Mouse (Mus musculus): ENCODE measurements at regions not wholly inside any gene's neighbourhood (a gene's known extent, or its start where the extent isn't known, plus 50 kb on each side); places are given as distances from the start of the nearest gene placed in this dataset.

DNA sequence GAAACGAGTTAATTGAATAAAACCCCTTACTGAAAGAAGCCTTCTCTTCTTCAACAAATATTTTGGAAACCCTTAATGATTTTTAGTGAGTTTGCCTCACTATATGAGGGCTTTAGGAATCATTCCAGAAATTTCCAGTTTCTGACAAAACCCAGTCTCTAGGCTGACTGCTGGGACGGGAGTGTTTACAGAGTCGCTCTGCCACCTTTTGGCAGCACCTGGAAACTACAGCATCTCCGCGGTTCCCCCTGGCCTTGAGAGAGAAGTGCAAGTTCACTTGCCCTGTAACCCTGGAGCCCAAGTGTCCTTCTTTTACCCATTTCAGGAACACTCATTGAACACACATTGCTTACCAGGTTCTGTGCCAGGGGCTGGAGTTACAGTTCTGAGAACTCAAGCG lies 171.4 kb upstream of the Gpr101 start:
- TF ChIP-seq CTCF (IDR thresholded peaks at IDR 0.05; ENCODE audit: low read depth, low read length) (no peak), GATA1 (IDR thresholded peaks at IDR 0.05; ENCODE audit: borderline replicate concordance, low read length) (no peak), TAL1 (conservative IDR thresholded peaks at IDR 0.05; ENCODE audit: low read depth, low read length) (no peak), GATA2 (IDR thresholded peaks at IDR 0.05; ENCODE audit: borderline replicate concordance, low read depth, low read length) (no peak)
